Mouse (Mus musculus): ENCODE results near the gene Gm10135. TPM values are rescaled to one million over a fixed set of nuclear protein-coding genes. Genes with fewer than 3 reads are reported as not detected.

Gm10135 gene
- total and polyA plus RNA-seq, 3 experiments, result not detected

GRCm38 (mm10) chr5:72921171-72921570, 53.3 kb downstream of the Gm10135 start:
- Histone ChIP-seq H3K9me3 (replicated peaks) (no peaks in the 10 kb centered on the region), H3K4me3 (ENCODE audit: low read depth, low read length) (no peak overlapping the region), H3K4me1 (ENCODE audit: insufficient read depth, low read depth, low read length) (peaks cover 27% of the 10 kb centered on the region), H3K27me3 (ENCODE audit: insufficient read depth, low read length) (no peaks in the 10 kb centered on the region), H3K36me3 (replicated peaks) (peaks cover 17% of the 10 kb centered on the region)
- TF ChIP-seq GATA2 (IDR thresholded peaks at IDR 0.05; ENCODE audit: borderline replicate concordance, low read depth, low read length) (no peak), GATA1 (IDR thresholded peaks at IDR 0.05; ENCODE audit: borderline replicate concordance, low read length) (no peak), CTCF (IDR thresholded peaks at IDR 0.05; ENCODE audit: low read depth, low read length) (no peak), TAL1 (conservative IDR thresholded peaks at IDR 0.05; ENCODE audit: low read depth, low read length) (no peak), POLR2AphosphoS5 (IDR thresholded peaks at IDR 0.05; ENCODE audit: insufficient replicate concordance, low read depth, low read length) (no peak)
- no peak for ATAC-seq (ENCODE audit: extremely low read depth, insufficient number of reproducible peaks, low FRiP score, poor library complexity, severe bottlenecking)
- no peak for DNase-seq (ENCODE audit: low spot score)

GRCm38 (mm10) chr5:72920416-72920815, 54.1 kb downstream of the Gm10135 start:
- no peaks in the 10 kb centered on the region for H3K27me3 ChIP-seq (ENCODE audit: insufficient read depth, low read length)
- H3K36me3 ChIP-seq (replicated peaks), result peaks cover 17% of the 10 kb centered on the region
- TF ChIP-seq CTCF (IDR thresholded peaks at IDR 0.05; ENCODE audit: low read depth, low read length) (no peak), GATA2 (IDR thresholded peaks at IDR 0.05; ENCODE audit: borderline replicate concordance, low read depth, low read length) (no peak)
- H3K4me3 ChIP-seq (ENCODE audit: low read depth, low read length), result no peak overlapping the region
- no peaks in the 10 kb centered on the region for H3K9me3 ChIP-seq (replicated peaks)
- ATAC-seq (ENCODE audit: extremely low read depth, insufficient number of reproducible peaks, low FRiP score, poor library complexity, severe bottlenecking), result no peak
- DNase-seq (ENCODE audit: low spot score), result no peak
- peaks cover 35% of the 10 kb centered on the region for H3K4me1 ChIP-seq (ENCODE audit: insufficient read depth, low read depth, low read length)

GRCm38 (mm10) chr5:72916851-72917250, 57.7 kb downstream of the Gm10135 start:
- peaks cover 10% of the 10 kb centered on the region for H3K36me3 ChIP-seq (replicated peaks)
- TF ChIP-seq POLR2AphosphoS5 (IDR thresholded peaks at IDR 0.05; ENCODE audit: insufficient replicate concordance, low read depth, low read length) (no peak), CTCF (IDR thresholded peaks at IDR 0.05; ENCODE audit: low read depth, low read length) (no peak), TAL1 (conservative IDR thresholded peaks at IDR 0.05; ENCODE audit: low read depth, low read length) (no peak), GATA1 (IDR thresholded peaks at IDR 0.05; ENCODE audit: borderline replicate concordance, low read length) (no peak), GATA2 (IDR thresholded peaks at IDR 0.05; ENCODE audit: borderline replicate concordance, low read depth, low read length) (no peak)
- DNase-seq (ENCODE audit: low spot score), result no peak
- no peaks in the 10 kb centered on the region for H3K27me3 ChIP-seq (ENCODE audit: insufficient read depth, low read length)
- no peak overlapping the region for H3K4me3 ChIP-seq (ENCODE audit: low read depth, low read length)
- ATAC-seq (ENCODE audit: extremely low read depth, insufficient number of reproducible peaks, low FRiP score, poor library complexity, severe bottlenecking), result no peak
- peaks cover 45% of the 10 kb centered on the region for H3K4me1 ChIP-seq (ENCODE audit: insufficient read depth, low read depth, low read length)
- no peaks in the 10 kb centered on the region for H3K9me3 ChIP-seq (replicated peaks)

GRCm38 (mm10) chr5:72916048-72916447, 58.5 kb downstream of the Gm10135 start:
- Histone ChIP-seq H3K4me1 (ENCODE audit: insufficient read depth, low read depth, low read length) (peaks cover 46% of the 10 kb centered on the region), H3K27me3 (ENCODE audit: insufficient read depth, low read length) (no peaks in the 10 kb centered on the region), H3K9me3 (replicated peaks) (no peaks in the 10 kb centered on the region), H3K4me3 (ENCODE audit: low read depth, low read length) (no peak overlapping the region), H3K36me3 (replicated peaks) (peaks cover 7% of the 10 kb centered on the region)
- ATAC-seq (ENCODE audit: extremely low read depth, insufficient number of reproducible peaks, low FRiP score, poor library complexity, severe bottlenecking) (no peak), DNase-seq (ENCODE audit: low spot score) (no peak)
- no peak for TF ChIP-seq POLR2AphosphoS5 (IDR thresholded peaks at IDR 0.05; ENCODE audit: insufficient replicate concordance, low read depth, low read length)
- no peak for TF ChIP-seq CTCF (IDR thresholded peaks at IDR 0.05; ENCODE audit: low read depth, low read length)
- no peak for TF ChIP-seq TAL1 (conservative IDR thresholded peaks at IDR 0.05; ENCODE audit: low read depth, low read length)
- no peak for TF ChIP-seq GATA1 (IDR thresholded peaks at IDR 0.05; ENCODE audit: borderline replicate concordance, low read length)

Other genes with a start within 250 kb of the Gm10135 start
- 1.9 and 2.0 TPM in 2 replicates for gene Txk, start 221.9 kb downstream of the Gm10135 start, total RNA-seq (2014; fragmentation: Nextera tagmentation)
- gene Txk, start 221.9 kb downstream of the Gm10135 start, total RNA-seq (2017), result 0.87 and 1.9 TPM in 2 replicates
- not detected in 2 replicates for gene Txk, start 221.9 kb downstream of the Gm10135 start, polyA plus RNA-seq (2012)
- gene Tec, start 106.2 kb downstream of the Gm10135 start, total RNA-seq (2014; fragmentation: Nextera tagmentation), result 45.3 and 45.7 TPM in 2 replicates
- 77.1 and 91.6 TPM in 2 replicates for gene Tec, start 106.2 kb downstream of the Gm10135 start, total RNA-seq (2017)
- gene Tec, start 106.2 kb downstream of the Gm10135 start, polyA plus RNA-seq (2012), result 2.4 and 2.9 TPM in 2 replicates
- 42.4 and 66.4 TPM in 2 replicates for gene Slain2, start 60.4 kb downstream of the Gm10135 start, total RNA-seq (2014; fragmentation: Nextera tagmentation)
- gene Slain2, start 60.4 kb downstream of the Gm10135 start, total RNA-seq (2017), result 26.2 and 30.4 TPM in 2 replicates
- 7.7 and 9.2 TPM in 2 replicates for gene Slain2, start 60.4 kb downstream of the Gm10135 start, polyA plus RNA-seq (2012)
- gene Slc10a4, start 32.2 kb upstream of the Gm10135 start, total RNA-seq (2014; fragmentation: Nextera tagmentation), result not detected in 2 replicates
- gene Slc10a4, start 32.2 kb upstream of the Gm10135 start, total RNA-seq (2017), result 0.11 TPM in 1 of 2 replicates, not detected in the other
- not detected in 2 replicates for gene Slc10a4, start 32.2 kb upstream of the Gm10135 start, polyA plus RNA-seq (2012)

All from G1E (cell line).